Mouse (Mus musculus) small intestine, adult 2 months (tissue): Measurements from ENCODE around the gene AC141477.1. TPM values are rescaled to one million over a fixed set of nuclear protein-coding genes. Genes with fewer than 3 reads are reported as not detected.

Source experiments
- H3K27ac ChIP-seq: fragments of 200-500 bp; 2 replicates; pipeline ENCODE4 v1.5.1; 2012; ENCODE audit warnings: low read depth, low read length, control low read depth, inconsistent platforms; ENCODE audit not compliant: insufficient read depth
- H3K27me3 ChIP-seq: fragments of 200-500 bp; 2 replicates; pipeline ENCODE4 v1.6.1; 2012; ENCODE audit warnings: mild to moderate bottlenecking, moderate library complexity, low read length, inconsistent platforms; ENCODE audit not compliant: control insufficient read depth, insufficient read depth
- H3K36me3 ChIP-seq: fragments of 200-500 bp; 2 replicates; pipeline ENCODE4 v1.6.1; 2012; ENCODE audit warnings: mild to moderate bottlenecking, low read length, control low read depth, inconsistent platforms; ENCODE audit not compliant: control insufficient read depth, insufficient read depth
- H3K4me1 ChIP-seq: fragments of 200-500 bp; 2 replicates; pipeline ENCODE4 v1.6.1; 2012; ENCODE audit warnings: low read length, inconsistent platforms, mixed read lengths; ENCODE audit not compliant: control insufficient read depth, insufficient read depth, insufficient read length
- H3K4me3 ChIP-seq: fragments of 200-500 bp; 2 replicates; pipeline ENCODE4 v1.5.1; 2012; ENCODE audit warnings: low read depth, mild to moderate bottlenecking, control low read depth, inconsistent platforms, low read length, moderate library complexity
- CTCF ChIP-seq: fragments of 200-500 bp; IDR thresholded peaks from 2 replicates; pipeline ENCODE4 v1.5.1; 2012; ENCODE audit warnings: low read depth, mild to moderate bottlenecking, control low read depth, inconsistent platforms, low read length, moderate library complexity, mixed read lengths; ENCODE audit not compliant: insufficient replicate concordance, insufficient read length; ENCODE audit errors: extremely low read depth
- POLR2A ChIP-seq: fragments of 200-500 bp; IDR thresholded peaks from 2 replicates; pipeline ENCODE4 v1.6.1; 2012; ENCODE audit warnings: low read depth, mild to moderate bottlenecking, control low read depth, inconsistent platforms, low read length, moderate library complexity
- WGBS: fragments of 180-500 bp; shearing (Covaris S2); methylation state at CpG from one replicate; pipeline ENCODE4 v1.1.7; 2018; 5-methylcytosine and 5-hydroxymethylcytosine counted together
- polyA plus RNA-seq: library from polyadenylated mRNA; depleted of rRNA; stranded (reverse); fragments of >200 nt; gene quantifications from 2 replicates; pipeline ENCODE4 v1.2.3, GENCODE M21; 2012

The AC141477.1 gene
- polyA plus RNA-seq, 1 experiment, result not detected

GRCm38 (mm10) chr10:76468203-76469162 lies 28.2 kb upstream of the AC141477.1 start, which contains the start of the genes Mcm3ap and Ybey:
Gene Mcm3ap, plus strand, starts transcription at chr10:76468927.
Gene Ybey, minus strand, starts transcription at chr10:76469114.
- TF ChIP-seq POLR2A (peak; percentile 72), CTCF (peak; percentile 60)
- under 1% methylated on average over 55 of the region's 55 CpGs for WGBS
- Histone ChIP-seq H3K4me3 (peak within 1 kb of the TSS; percentile 91), H3K27ac (peak within 1 kb of the TSS; percentile 63), H3K36me3 (peaks cover 24% of the 10 kb centered on the region), H3K4me1 (no peaks in the 10 kb centered on the region), H3K27me3 (no peaks in the 10 kb centered on the region)

- no peak for TF ChIP-seq POLR2A
- TF ChIP-seq CTCF, result no peak
- 92% methylated on average over 6 of the region's 6 CpGs for WGBS
- H3K4me1 ChIP-seq, result no peaks in the 10 kb centered on the region
- no peak overlapping the region for H3K27ac ChIP-seq
- H3K4me3 ChIP-seq, result no peak overlapping the region
- peaks cover 4% of the 10 kb centered on the region; the same call in 1 of the 2 replicates for H3K36me3 ChIP-seq
- no peaks in the 10 kb centered on the region for H3K27me3 ChIP-seq
Observed at GRCm38 (mm10) chr10:76462721-76463120, 22.5 kb upstream of the AC141477.1 start.

- no peak for TF ChIP-seq CTCF
- no peak for TF ChIP-seq POLR2A
- H3K4me1 ChIP-seq, result no peaks in the 10 kb centered on the region
- H3K27me3 ChIP-seq, result no peaks in the 10 kb centered on the region
- peaks cover 4% of the 10 kb centered on the region; the same call in 1 of the 2 replicates for H3K36me3 ChIP-seq
- WGBS, result 91% methylated on average over 7 of the region's 7 CpGs
- H3K4me3 ChIP-seq, result no peak overlapping the region
- no peak overlapping the region for H3K27ac ChIP-seq
Observed at GRCm38 (mm10) chr10:76462312-76462711, 22.1 kb upstream of the AC141477.1 start.

- Histone ChIP-seq H3K4me3 (no peak overlapping the region), H3K4me1 (no peaks in the 10 kb centered on the region), H3K27me3 (no peaks in the 10 kb centered on the region), H3K36me3 (peaks cover 4% of the 10 kb centered on the region; the same call in 1 of the 2 replicates), H3K27ac (no peak overlapping the region)
- no peak for TF ChIP-seq CTCF
- TF ChIP-seq POLR2A, result no peak
- 94% methylated on average over 1 of the region's 1 CpGs for WGBS
Observed at GRCm38 (mm10) chr10:76461255-76461654, 21.0 kb upstream of the AC141477.1 start.

- Histone ChIP-seq H3K36me3 (no peaks in the 10 kb centered on the region), H3K27ac (no peak overlapping the region), H3K4me1 (no peaks in the 10 kb centered on the region), H3K4me3 (no peak overlapping the region), H3K27me3 (no peaks in the 10 kb centered on the region)
- peak; percentile 67; the same call in 1 of the 2 replicates for TF ChIP-seq CTCF
- TF ChIP-seq POLR2A, result no peak
- WGBS, result 45% methylated on average over 5 of the region's 5 CpGs
Observed at GRCm38 (mm10) chr10:76455289-76455688, 15.0 kb upstream of the AC141477.1 start.

- TF ChIP-seq POLR2A (no peak), CTCF (no peak)
- Histone ChIP-seq H3K36me3 (no peaks in the 10 kb centered on the region), H3K27ac (no peak within 1 kb of the TSS), H3K27me3 (no peaks in the 10 kb centered on the region), H3K4me3 (no peak within 1 kb of the TSS), H3K4me1 (peaks cover 9% of the 10 kb centered on the region; the same call in 1 of the 2 replicates)
- WGBS, result 61% methylated on average over 5 of the region's 5 CpGs
Observed at GRCm38 (mm10) chr10:76448851-76449250, 8.6 kb upstream of the AC141477.1 start, which contains the start of gene 2610028H24Rik. Gene 2610028H24Rik, plus strand, starts transcription at chr10:76449081.
